Mouse (Mus musculus): ENCODE measurements around the gene Spint2.

- TF ChIP-seq GATA1 (IDR thresholded peaks at IDR 0.05; ENCODE audit: borderline replicate concordance, low read length) (no peak), FLI1 (IDR thresholded peaks at IDR 0.05; ENCODE audit: low read length) (no peak)
Measured at GRCm38 (mm10) chr7:29302641-29303040, 20.9 kb upstream of the Spint2 start.
